Mouse (Mus musculus): ENCODE results near the gene A430033K04Rik. TPM values are rescaled to one million over a fixed set of nuclear protein-coding genes. Genes with fewer than 3 reads are reported as not detected.
A peak's percentile ranks its signal among the peaks of the same experiment; 100 is the strongest.

A430033K04Rik gene
- polyA plus RNA-seq (2015; fragmentation: Nextera tagmentation; extraction: Ambion mirVana): 7.3 and 7.8 TPM in 2 replicates

DNA sequence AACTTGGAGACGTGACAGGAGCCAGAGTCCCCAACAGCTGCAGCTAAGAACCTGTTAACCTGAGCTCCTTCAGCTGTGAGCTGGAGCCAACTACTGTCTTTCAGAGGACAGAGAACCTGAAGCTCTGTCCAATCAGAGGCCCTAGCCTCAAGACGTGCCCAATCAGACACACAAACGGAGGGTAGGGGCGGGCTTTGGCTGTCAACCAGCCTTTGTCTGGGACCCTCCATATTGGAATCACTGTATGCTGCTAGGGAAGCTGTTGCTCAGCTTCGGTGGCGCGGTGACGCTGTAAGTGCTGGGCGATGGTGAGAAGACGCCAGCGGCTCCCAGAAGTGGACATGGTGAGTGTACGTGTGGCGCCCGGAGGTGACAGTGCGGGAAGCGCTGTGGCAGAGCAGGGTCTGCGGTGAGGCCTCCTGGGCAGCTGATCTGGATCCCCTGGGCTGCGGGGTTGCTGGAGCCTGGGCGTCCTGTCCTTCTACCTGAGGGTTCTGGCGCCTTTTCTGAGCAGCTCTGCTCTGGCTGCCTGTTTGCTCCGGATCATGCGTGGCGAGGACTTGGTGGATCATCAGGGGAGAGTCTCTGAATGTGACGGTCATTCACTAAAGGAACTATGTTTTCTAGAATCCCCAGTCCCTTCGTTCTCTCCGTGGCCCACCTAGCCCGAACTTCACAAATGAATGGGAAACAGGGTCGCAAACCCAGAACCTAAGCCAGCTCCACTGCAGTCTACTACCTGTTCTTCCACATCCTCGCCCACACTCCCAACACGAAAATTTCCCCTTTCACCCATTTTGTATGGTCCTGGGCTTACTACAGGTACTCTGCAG, at the start of gene A430033K04Rik:
Gene A430033K04Rik (plus strand): TSS at position 215 of the 833 bp plus-strand sequence.
- under 1% methylated on average over 30 of the region's 30 CpGs for WGBS
- peak; percentile 94 for ATAC-seq (replicated peaks; ENCODE audit: extremely low read depth, insufficient read depth, low FRiP score)

DNA sequence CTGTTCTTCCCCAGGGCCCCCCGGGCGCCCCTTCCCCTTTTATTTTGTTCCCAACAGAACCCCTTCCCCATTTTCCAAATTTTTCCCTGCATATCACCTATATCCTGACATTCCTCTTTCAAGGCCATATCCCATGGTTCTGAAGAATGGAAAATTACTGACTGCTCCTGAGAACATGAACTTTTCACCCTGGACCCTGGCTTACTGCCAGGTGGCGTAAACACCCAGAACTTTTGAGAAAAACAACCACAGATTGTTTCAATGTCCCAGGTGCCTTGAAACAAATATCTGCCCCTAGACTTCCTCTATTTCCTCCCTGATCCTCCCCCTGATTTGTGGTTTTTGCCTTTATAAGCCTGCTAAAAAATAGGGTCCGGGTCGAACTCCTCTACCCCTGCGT, 35.3 kb upstream of the A430033K04Rik start:
- Histone ChIP-seq H3K4me2 (ENCODE audit: low read depth, low read length) (no peak overlapping the region), H3K27me3 (ENCODE audit: control insufficient read depth, insufficient read depth, low read length) (no peaks in the 10 kb centered on the region), H3K4me3 (ENCODE audit: low read length) (no peak overlapping the region), H3K9ac (ENCODE audit: low read length) (no peak overlapping the region), H3K9me3 (replicated peaks; ENCODE audit: control insufficient read depth, low read length) (peaks cover 9% of the 10 kb centered on the region), H3K36me3 (ENCODE audit: control insufficient read depth, insufficient read depth) (no peaks in the 10 kb centered on the region), H3K4me1 (ENCODE audit: control insufficient read depth, insufficient read depth, low read length) (no peaks in the 10 kb centered on the region), H3K27ac (ENCODE audit: low read length) (no peak overlapping the region)
- ATAC-seq (replicated peaks; ENCODE audit: extremely low read depth, insufficient read depth, low FRiP score): no peak
- 76% methylated on average over 6 of the region's 6 CpGs for WGBS

More for the DNA sequence above, at the start of gene A430033K04Rik:
- Histone ChIP-seq H3K9me3 (replicated peaks; ENCODE audit: control insufficient read depth, low read length) (peaks cover 4% of the 10 kb centered on the region), H3K9ac (ENCODE audit: low read length) (peak within 1 kb of the TSS; percentile 89), H3K4me1 (ENCODE audit: control insufficient read depth, insufficient read depth, low read length) (peaks cover 15% of the 10 kb centered on the region), H3K4me3 (ENCODE audit: low read length) (peak within 1 kb of the TSS; percentile 81), H3K4me2 (ENCODE audit: low read depth, low read length) (peak within 1 kb of the TSS; percentile 78), H3K36me3 (ENCODE audit: control insufficient read depth, insufficient read depth) (peaks cover 6% of the 10 kb centered on the region), H3K27ac (ENCODE audit: low read length) (peak within 1 kb of the TSS; percentile 81), H3K27me3 (ENCODE audit: control insufficient read depth, insufficient read depth, low read length) (no peaks in the 10 kb centered on the region)

DNA sequence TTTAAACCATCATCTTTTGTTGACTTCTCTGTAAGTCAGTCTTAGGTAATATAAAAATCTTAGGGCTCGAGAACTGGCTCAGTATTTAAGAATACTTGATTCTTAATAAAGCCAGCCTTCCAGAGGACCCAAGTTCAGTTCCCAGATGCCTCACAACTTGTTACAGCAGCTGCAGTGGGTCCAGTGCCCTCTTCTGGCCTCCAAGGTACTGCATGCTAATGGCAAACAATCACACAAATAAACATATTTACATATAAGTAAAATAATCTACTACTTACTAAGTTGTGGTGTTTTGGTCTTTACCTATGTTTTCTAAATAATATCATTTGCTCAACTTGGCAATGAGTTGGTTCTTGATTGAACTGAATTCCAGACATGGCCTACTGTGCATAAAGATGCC, 4.3 kb upstream of the A430033K04Rik start:
- Histone ChIP-seq H3K27ac (ENCODE audit: low read length) (no peak overlapping the region), H3K9ac (ENCODE audit: low read length) (no peak overlapping the region), H3K4me3 (ENCODE audit: low read length) (peak overlapping the region; percentile 26; the same call in 1 of the 2 replicates), H3K4me1 (ENCODE audit: control insufficient read depth, insufficient read depth, low read length) (0 out of 2 replicates have a peak, but pooled peaks cover 9% of the 10 kb centered on the region), H3K36me3 (ENCODE audit: control insufficient read depth, insufficient read depth) (peaks cover 51% of the 10 kb centered on the region), H3K4me2 (ENCODE audit: low read depth, low read length) (peak overlapping the region; percentile 62; the same call in 1 of the 2 replicates), H3K27me3 (ENCODE audit: control insufficient read depth, insufficient read depth, low read length) (no peaks in the 10 kb centered on the region), H3K9me3 (replicated peaks; ENCODE audit: control insufficient read depth, low read length) (peaks cover 26% of the 10 kb centered on the region)
- WGBS: 97% methylated on average over 1 of the region's 1 CpGs
- ATAC-seq (replicated peaks; ENCODE audit: extremely low read depth, insufficient read depth, low FRiP score): no peak

DNA sequence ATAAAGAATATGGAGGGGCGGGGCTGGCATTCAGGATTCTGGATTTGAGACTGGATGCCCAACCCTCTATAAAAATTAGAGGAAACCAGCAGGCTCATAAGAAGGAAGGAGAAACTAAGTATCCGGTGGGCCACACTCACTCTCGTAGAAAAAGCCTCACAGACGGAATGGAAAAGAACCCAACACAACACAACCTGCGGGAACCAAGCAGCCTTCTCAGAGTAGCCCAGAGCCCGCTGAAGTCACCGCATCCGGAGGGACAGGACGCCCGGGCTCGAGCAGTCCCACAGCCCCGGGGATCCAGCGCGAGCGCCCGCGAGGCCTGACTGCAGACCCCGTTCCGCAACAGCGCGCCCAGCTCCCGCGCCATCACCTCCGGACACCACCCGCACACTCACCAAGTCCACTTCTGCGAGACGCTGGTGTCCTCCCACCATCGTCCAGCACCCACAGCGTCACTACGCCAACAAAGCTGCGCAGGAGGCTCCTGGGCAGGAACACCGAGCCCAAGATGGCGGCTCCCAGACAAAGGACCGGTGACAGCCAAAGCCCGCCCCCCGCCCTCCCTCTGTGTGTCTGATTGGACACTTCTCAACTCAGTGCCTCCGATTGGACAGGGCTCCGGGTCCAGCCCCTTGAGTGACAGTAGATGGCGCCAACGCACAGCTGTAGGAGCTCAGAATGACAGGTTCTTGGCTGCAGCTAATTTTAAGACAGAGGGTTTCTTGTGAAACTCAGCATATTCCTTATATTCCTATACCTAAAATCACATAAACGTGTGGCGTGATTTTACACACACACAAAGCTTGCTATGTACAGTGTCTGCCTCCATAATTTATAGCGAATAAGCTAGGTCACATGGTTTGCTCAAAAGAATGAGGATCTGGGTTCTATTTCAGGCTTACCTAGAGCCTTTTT, 3.2 kb upstream of the A430033K04Rik start, which contains the start of gene Zfp68:
Gene Zfp68 (minus strand): TSS at position 551 of the 918 bp plus-strand sequence.
- ATAC-seq (replicated peaks; ENCODE audit: extremely low read depth, insufficient read depth, low FRiP score): peak; percentile 95
- Histone ChIP-seq H3K4me1 (ENCODE audit: control insufficient read depth, insufficient read depth, low read length) (peaks cover 15% of the 10 kb centered on the region), H3K36me3 (ENCODE audit: control insufficient read depth, insufficient read depth) (peaks cover 39% of the 10 kb centered on the region), H3K9ac (ENCODE audit: low read length) (peak within 1 kb of the TSS; percentile 99), H3K4me3 (ENCODE audit: low read length) (peak within 1 kb of the TSS; percentile 94), H3K27me3 (ENCODE audit: control insufficient read depth, insufficient read depth, low read length) (no peaks in the 10 kb centered on the region), H3K4me2 (ENCODE audit: low read depth, low read length) (peak within 1 kb of the TSS; percentile 65), H3K27ac (ENCODE audit: low read length) (peak within 1 kb of the TSS; percentile 99), H3K9me3 (replicated peaks; ENCODE audit: control insufficient read depth, low read length) (peaks cover 22% of the 10 kb centered on the region)
- WGBS: under 1% methylated on average over 43 of the region's 43 CpGs

DNA sequence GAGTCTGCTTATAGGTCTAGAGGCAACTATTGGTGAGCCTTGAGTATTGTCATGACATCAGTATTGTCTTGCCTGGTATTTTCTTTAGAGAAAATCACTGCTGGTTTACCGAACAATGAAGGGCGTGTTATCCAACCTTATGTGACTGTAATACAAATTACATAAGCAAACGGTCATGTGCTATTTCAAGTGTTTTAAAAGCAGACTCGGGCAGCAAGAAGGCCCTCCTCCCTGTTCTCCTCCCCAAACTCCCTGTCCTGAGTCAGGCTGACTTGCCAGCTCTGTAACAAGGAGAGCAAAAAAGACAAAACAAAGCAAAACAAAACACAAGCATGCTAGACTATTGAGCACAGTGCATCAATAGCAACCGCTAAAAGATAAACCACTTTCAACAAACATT, 1.8 kb upstream of the A430033K04Rik start:
- 67% methylated on average over 5 of the region's 5 CpGs for WGBS
- Histone ChIP-seq H3K4me1 (ENCODE audit: control insufficient read depth, insufficient read depth, low read length) (peaks cover 15% of the 10 kb centered on the region), H3K36me3 (ENCODE audit: control insufficient read depth, insufficient read depth) (peaks cover 26% of the 10 kb centered on the region), H3K27me3 (ENCODE audit: control insufficient read depth, insufficient read depth, low read length) (no peaks in the 10 kb centered on the region), H3K4me3 (ENCODE audit: low read length) (no peak overlapping the region), H3K9me3 (replicated peaks; ENCODE audit: control insufficient read depth, low read length) (peaks cover 19% of the 10 kb centered on the region), H3K4me2 (ENCODE audit: low read depth, low read length) (no peak overlapping the region), H3K9ac (ENCODE audit: low read length) (no peak overlapping the region), H3K27ac (ENCODE audit: low read length) (no peak overlapping the region)
- no peak for ATAC-seq (replicated peaks; ENCODE audit: extremely low read depth, insufficient read depth, low FRiP score)

DNA sequence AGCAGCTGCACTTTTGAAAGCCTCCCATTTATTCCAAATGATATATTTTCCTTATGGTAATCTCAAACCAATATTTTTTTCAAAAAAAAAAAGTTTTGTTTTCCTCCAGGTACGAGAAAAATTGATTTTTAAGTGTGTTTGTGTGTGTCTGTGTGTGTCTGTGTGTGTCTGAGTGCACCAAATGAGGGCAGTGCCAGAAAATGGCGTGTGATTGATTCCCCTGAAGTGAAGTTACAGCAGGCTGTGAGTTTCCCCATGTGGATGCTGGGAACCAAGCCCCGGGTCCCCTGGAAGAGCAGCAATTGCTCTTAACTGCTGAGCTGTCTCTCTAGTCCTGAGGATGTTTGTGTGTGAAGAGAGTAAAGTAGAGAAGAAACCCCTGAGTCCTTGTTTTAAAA, 818 bp downstream of the A430033K04Rik start:
- WGBS: 18% methylated on average over 3 of the region's 3 CpGs

DNA sequence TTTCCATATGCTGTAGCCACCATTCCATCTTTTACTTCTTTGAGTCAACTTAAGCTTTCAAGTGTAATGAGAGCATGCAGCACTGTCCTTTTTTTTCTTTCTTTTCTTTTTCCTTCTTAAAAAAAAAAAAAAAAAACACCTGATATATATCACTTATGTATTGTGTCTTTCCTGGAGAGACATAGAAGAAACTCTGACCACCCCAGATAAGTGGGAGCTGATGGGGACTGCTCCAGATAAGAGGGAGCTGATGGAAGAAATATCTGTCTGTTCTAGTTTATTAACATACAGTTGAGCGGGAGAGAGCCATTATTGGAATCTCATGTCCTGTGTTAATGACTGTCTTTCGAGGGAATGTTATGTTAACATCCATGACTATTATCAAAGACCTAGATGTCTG, 13.8 kb downstream of the A430033K04Rik start:
- Histone ChIP-seq H3K4me1 (ENCODE audit: control insufficient read depth, insufficient read depth, low read length) (no peaks in the 10 kb centered on the region), H3K9ac (ENCODE audit: low read length) (no peak overlapping the region), H3K9me3 (replicated peaks; ENCODE audit: control insufficient read depth, low read length) (no peaks in the 10 kb centered on the region), H3K4me3 (ENCODE audit: low read length) (no peak overlapping the region), H3K36me3 (ENCODE audit: control insufficient read depth, insufficient read depth) (peaks cover 26% of the 10 kb centered on the region), H3K27me3 (ENCODE audit: control insufficient read depth, insufficient read depth, low read length) (no peaks in the 10 kb centered on the region), H3K27ac (ENCODE audit: low read length) (no peak overlapping the region), H3K4me2 (ENCODE audit: low read depth, low read length) (no peak overlapping the region)
- 84% methylated on average over 2 of the region's 2 CpGs for WGBS
- ATAC-seq (replicated peaks; ENCODE audit: extremely low read depth, insufficient read depth, low FRiP score): no peak

More for the DNA sequence above, 818 bp downstream of the A430033K04Rik start:
- H3K36me3 ChIP-seq (ENCODE audit: control insufficient read depth, insufficient read depth): no peaks in the 10 kb centered on the region
- H3K9me3 ChIP-seq (replicated peaks; ENCODE audit: control insufficient read depth, low read length): no peaks in the 10 kb centered on the region
- peak overlapping the region; percentile 76; the same call in 1 of the 2 replicates for H3K27ac ChIP-seq (ENCODE audit: low read length)
- H3K9ac ChIP-seq (ENCODE audit: low read length): peak overlapping the region; percentile 89
- no peak for ATAC-seq (replicated peaks; ENCODE audit: extremely low read depth, insufficient read depth, low FRiP score)
- peak overlapping the region; percentile 78 for H3K4me2 ChIP-seq (ENCODE audit: low read depth, low read length)
- H3K27me3 ChIP-seq (ENCODE audit: control insufficient read depth, insufficient read depth, low read length): no peaks in the 10 kb centered on the region
- H3K4me1 ChIP-seq (ENCODE audit: control insufficient read depth, insufficient read depth, low read length): peaks cover 13% of the 10 kb centered on the region
- H3K4me3 ChIP-seq (ENCODE audit: low read length): peak overlapping the region; percentile 81

DNA sequence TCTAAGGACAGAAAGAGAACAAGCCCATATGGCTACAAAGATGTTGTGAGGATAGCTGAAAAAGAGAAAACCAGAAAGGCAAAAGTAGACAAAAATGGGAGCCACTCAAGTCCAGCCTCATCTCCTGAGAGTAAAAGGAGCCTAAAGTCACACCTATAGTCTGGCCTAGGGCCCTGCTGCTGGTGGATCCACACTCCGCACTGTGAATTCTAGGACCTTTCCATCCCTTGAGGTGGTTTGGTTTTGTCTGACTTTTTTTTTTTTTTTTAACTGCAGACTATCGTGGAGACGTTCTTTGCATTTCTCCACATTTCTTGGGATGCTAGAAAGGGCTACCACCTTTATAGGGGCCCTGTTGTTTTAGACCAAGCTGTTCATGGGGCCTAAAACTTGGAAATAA, 18.4 kb downstream of the A430033K04Rik start:
- Histone ChIP-seq H3K9me3 (replicated peaks; ENCODE audit: control insufficient read depth, low read length) (no peaks in the 10 kb centered on the region), H3K27me3 (ENCODE audit: control insufficient read depth, insufficient read depth, low read length) (no peaks in the 10 kb centered on the region), H3K4me1 (ENCODE audit: control insufficient read depth, insufficient read depth, low read length) (no peaks in the 10 kb centered on the region), H3K4me2 (ENCODE audit: low read depth, low read length) (no peak overlapping the region), H3K9ac (ENCODE audit: low read length) (no peak overlapping the region), H3K4me3 (ENCODE audit: low read length) (no peak overlapping the region), H3K36me3 (ENCODE audit: control insufficient read depth, insufficient read depth) (peaks cover 37% of the 10 kb centered on the region), H3K27ac (ENCODE audit: low read length) (no peak overlapping the region)
- ATAC-seq (replicated peaks; ENCODE audit: extremely low read depth, insufficient read depth, low FRiP score): no peak
- 88% methylated on average over 3 of the region's 3 CpGs for WGBS
